Mouse (Mus musculus) myocyte (in vitro differentiated cells): ENCODE measurements around the gene 4930524B15Rik. TPM values are rescaled to one million over a fixed set of nuclear protein-coding genes. Genes with fewer than 3 reads are reported as not detected.

ENCODE experiments used
- H3K27me3 ChIP-seq: one replicate; pipeline ENCODE4 v1.6.1; 2011; ENCODE audit not compliant: control insufficient read depth, insufficient read depth, insufficient read length
- H3K36me3 ChIP-seq: one replicate; pipeline ENCODE4 v1.6.1; 2011; ENCODE audit not compliant: control insufficient read depth, insufficient read depth
- H3K4me2 ChIP-seq: one replicate; pipeline ENCODE4 v1.6.1; 2011; ENCODE audit warnings: low read depth, control low read depth
- H3K4me3 ChIP-seq: one replicate; pipeline ENCODE4 v1.5.1; 2011; ENCODE audit warnings: mild to moderate bottlenecking, control low read depth, moderate library complexity
- H3K79me2 ChIP-seq: one replicate; pipeline ENCODE4 v1.6.1; 2011; ENCODE audit not compliant: control insufficient read depth, insufficient read depth
- H3ac ChIP-seq: one replicate; pipeline ENCODE4 v1.6.1; 2011; ENCODE audit not compliant: control insufficient read depth, insufficient read length
- CEBPB ChIP-seq: IDR thresholded peaks from 2 replicates; pipeline ENCODE4 v1.6.1; 2011; ENCODE audit warnings: mild to moderate bottlenecking, moderate library complexity; ENCODE audit not compliant: poor library complexity, insufficient read depth, severe bottlenecking
- E2F4 ChIP-seq: IDR thresholded peaks from one replicate; pipeline ENCODE4 v1.6.1; 2011; ENCODE audit warnings: mild to moderate bottlenecking, control low read depth, moderate library complexity; ENCODE audit not compliant: insufficient read depth
- MAX ChIP-seq: IDR thresholded peaks from one replicate; pipeline ENCODE4 v1.6.1; 2011; ENCODE audit warnings: low read depth, mild to moderate bottlenecking, control low read depth
- MYOD1 ChIP-seq, 3 experiments: IDR thresholded peaks; one replicate each; pipeline ENCODE4 v1.6.1; 2011; ENCODE audit warnings: control low read depth in 2 of 3, low read depth in 2 of 3, mild to moderate bottlenecking in 2 of 3, moderate library complexity in 1 of 3; ENCODE audit not compliant: insufficient read length in 2 of 3, control insufficient read depth in 1 of 3
- MYOG ChIP-seq, 3 experiments: IDR thresholded peaks; one replicate each; pipeline ENCODE4 v1.6.1; 2011; ENCODE audit warnings: control low read depth in 2 of 3, low read depth in 2 of 3, mild to moderate bottlenecking in 2 of 3; ENCODE audit not compliant: insufficient read length in 2 of 3, control insufficient read depth in 1 of 3, insufficient read depth in 1 of 3
- POLR2A ChIP-seq: IDR thresholded peaks from one replicate; pipeline ENCODE4 v1.6.1; 2011; ENCODE audit warnings: low read depth, mild to moderate bottlenecking, control low read depth, moderate library complexity; ENCODE audit not compliant: insufficient read length
- POLR2AphosphoS2 ChIP-seq: IDR thresholded peaks from one replicate; pipeline ENCODE4 v1.6.1; 2011; ENCODE audit warnings: low read depth, control low read depth; ENCODE audit not compliant: insufficient read length
- REST ChIP-seq: IDR thresholded peaks from one replicate; pipeline ENCODE4 v1.6.1; 2011; ENCODE audit warnings: mild to moderate bottlenecking, control low read depth, moderate library complexity; ENCODE audit not compliant: insufficient read depth, insufficient read length
- SRF ChIP-seq: IDR thresholded peaks from one replicate; pipeline ENCODE4 v1.6.1; 2011; ENCODE audit warnings: low read depth; ENCODE audit not compliant: control insufficient read depth, insufficient read length
- TCF12 ChIP-seq: IDR thresholded peaks from one replicate; pipeline ENCODE4 v1.6.1; 2011; ENCODE audit warnings: mild to moderate bottlenecking, control low read depth; ENCODE audit not compliant: poor library complexity, insufficient read depth, severe bottlenecking
- TCF3 ChIP-seq: IDR thresholded peaks from one replicate; pipeline ENCODE4 v1.6.1; 2011; ENCODE audit warnings: low read depth, control low read depth; ENCODE audit not compliant: insufficient read length
- USF1 ChIP-seq: IDR thresholded peaks from one replicate; pipeline ENCODE4 v1.6.1; 2011; ENCODE audit warnings: low read depth, mild to moderate bottlenecking, control low read depth, moderate library complexity
- polyA plus RNA-seq: library from polyadenylated mRNA; unstranded; fragments of >200 nt; fragmentation: generic; extraction: Trizol; gene quantifications from one replicate; pipeline ENCODE4 v1.2.1, GENCODE M21; 2012; ENCODE audit warnings: missing spikeins

Gene 4930524B15Rik
- polyA plus RNA-seq, 1 experiment = not detected

DNA sequence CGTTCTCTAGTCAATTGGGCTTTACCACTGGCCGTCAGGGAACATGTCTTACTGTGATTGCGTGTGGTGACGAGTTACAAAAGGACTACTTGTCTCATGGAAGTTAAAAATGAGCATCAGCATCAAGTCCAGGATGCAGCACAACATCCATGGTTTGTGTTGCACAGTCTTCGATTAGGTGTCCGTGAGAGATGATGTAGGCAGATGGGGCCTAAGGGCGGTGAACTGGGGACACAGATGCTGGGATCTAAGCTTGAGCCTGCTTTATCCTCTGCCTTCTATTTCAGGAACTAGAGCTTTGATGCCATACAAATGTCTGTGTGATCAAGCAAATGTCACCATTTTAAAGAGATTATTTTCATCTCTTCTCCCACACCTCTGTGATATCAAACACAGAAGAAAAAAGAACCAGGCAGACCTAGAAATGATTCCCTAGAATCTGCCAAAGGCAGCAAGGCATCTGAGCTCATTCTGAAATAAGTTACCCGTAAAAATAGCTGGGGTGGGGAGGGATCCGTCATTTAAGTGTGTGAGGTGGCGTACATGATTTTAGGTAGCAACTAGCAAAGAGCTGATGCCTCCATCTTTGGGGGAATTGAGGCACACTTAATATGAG, 28.4 kb upstream of the 4930524B15Rik start:
- H3K4me3 ChIP-seq = no peak overlapping the region
- H3K4me2 ChIP-seq = no peak overlapping the region
- peaks cover 18% of the 10 kb centered on the region for H3K36me3 ChIP-seq
- no peaks in the 10 kb centered on the region for H3K79me2 ChIP-seq
- H3K27me3 ChIP-seq = no peaks in the 10 kb centered on the region
- TF ChIP-seq USF1 = no peak
- TF ChIP-seq MAX = no peak
- no peak for TF ChIP-seq E2F4
- no peak for TF ChIP-seq TCF3
- TF ChIP-seq REST = no peak
- no peak for TF ChIP-seq MYOG (IDR thresholded peaks at IDR 0.05; ENCODE audit: control insufficient read depth in 1 of 3, insufficient read depth in 1 of 3, insufficient read length in 2 of 3, low read depth in 2 of 3)
- TF ChIP-seq POLR2A = no peak
- TF ChIP-seq TCF12 = no peak
- TF ChIP-seq POLR2AphosphoS2 = no peak
- no peak for TF ChIP-seq CEBPB
- TF ChIP-seq MYOD1 (IDR thresholded peaks at IDR 0.05; ENCODE audit: control insufficient read depth in 1 of 3, insufficient read length in 2 of 3, low read depth in 2 of 3) = no peak
- no peak for TF ChIP-seq SRF
- no peak overlapping the region for H3ac ChIP-seq

GRCm38 (mm10) chr11:31940898-31941639, 24.3 kb upstream of the 4930524B15Rik start:
- H3K4me3 ChIP-seq = no peak overlapping the region
- H3K4me2 ChIP-seq = no peak overlapping the region
- H3ac ChIP-seq = no peak overlapping the region
- H3K27me3 ChIP-seq = peaks cover 6% of the 10 kb centered on the region
- H3K79me2 ChIP-seq = no peaks in the 10 kb centered on the region
- no peak for TF ChIP-seq POLR2A
- no peak for TF ChIP-seq TCF12
- no peak for TF ChIP-seq E2F4
- no peak for TF ChIP-seq USF1
- TF ChIP-seq CEBPB = no peak
- TF ChIP-seq REST = no peak
- no peak for TF ChIP-seq TCF3
- no peaks in the 10 kb centered on the region for H3K36me3 ChIP-seq

DNA sequence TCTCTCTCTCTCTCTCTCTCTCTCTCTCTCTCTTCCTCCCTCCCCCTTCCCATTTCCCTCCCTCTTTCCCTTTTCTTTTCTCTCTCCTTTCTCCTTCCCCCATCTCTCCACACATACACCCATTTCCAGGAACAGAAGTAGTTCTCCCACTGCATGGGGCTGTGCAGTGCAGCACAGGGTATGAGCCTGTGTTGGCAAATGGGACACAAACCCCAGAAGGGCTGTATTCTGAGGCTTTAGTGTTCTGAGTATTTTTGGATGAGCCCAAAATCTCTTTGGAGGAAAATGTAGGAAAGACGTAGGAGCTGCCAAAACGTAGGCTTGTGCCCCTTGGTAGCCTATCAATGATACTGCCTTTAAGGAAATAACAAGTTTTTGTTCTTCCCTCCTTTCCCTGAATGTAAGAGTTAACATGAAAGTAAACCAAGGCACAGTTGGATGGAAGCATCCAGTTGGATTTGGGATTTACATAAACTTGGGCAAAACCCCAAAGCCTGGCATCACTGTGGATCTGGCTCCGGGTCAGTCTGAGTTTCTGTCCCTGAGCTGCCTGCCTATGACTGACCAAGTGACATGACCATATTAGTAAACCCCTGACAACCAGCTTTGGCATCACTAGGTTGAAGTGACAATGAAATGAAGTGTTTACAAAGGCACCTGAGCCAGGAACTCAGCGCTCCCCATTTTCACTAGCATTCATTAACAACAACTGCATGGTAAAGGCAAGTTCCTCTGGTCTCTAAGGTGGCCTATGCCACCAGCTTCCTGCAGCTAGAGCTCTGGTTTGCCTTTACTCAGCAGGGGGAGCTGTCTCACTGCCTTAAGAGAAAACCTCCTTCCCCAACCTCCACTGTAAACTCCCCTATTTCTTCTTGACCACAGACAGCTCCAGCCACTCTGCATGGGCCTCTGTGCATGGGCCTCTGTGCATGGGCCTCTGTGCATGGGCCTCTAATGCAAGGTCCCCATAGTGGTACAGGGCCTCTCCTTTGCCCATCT, 23.5 kb upstream of the 4930524B15Rik start:
- H3K4me3 ChIP-seq = no peak overlapping the region
- TF ChIP-seq TCF12 (no peak), SRF (no peak), MAX (no peak), USF1 (no peak)
- H3K79me2 ChIP-seq = no peaks in the 10 kb centered on the region
- no peaks in the 10 kb centered on the region for H3K36me3 ChIP-seq
- no peak overlapping the region for H3K4me2 ChIP-seq
- H3K27me3 ChIP-seq = peaks cover 6% of the 10 kb centered on the region
- H3ac ChIP-seq = no peak overlapping the region

DNA sequence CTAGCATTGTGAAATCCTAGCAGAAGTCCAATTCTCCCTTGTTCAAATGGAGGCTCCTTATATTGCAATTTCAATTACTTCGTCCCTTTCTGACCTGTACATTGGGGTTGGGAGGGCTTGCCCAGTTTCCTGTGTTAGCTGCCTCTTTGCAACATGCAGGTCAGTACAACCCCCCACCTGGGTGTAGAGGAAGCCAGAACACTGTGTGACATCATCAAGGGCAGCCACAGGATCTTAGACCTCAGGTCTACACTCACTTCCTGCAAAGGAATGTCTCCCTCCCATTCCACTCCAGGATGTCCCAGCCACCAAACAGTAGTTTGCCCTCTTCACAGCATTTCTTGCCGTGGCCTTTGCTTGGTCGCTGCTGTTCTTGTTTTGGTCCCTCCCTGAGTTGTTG, 19.9 kb upstream of the 4930524B15Rik start:
- peaks cover 6% of the 10 kb centered on the region for H3K27me3 ChIP-seq

More for the DNA sequence above, 19.9 kb upstream of the 4930524B15Rik start:
- TF ChIP-seq USF1 (no peak), E2F4 (no peak), REST (no peak), TCF12 (no peak), MYOD1 (IDR thresholded peaks at IDR 0.05; ENCODE audit: control insufficient read depth in 1 of 3, insufficient read length in 2 of 3, low read depth in 2 of 3) (no peak), MAX (no peak), MYOG (IDR thresholded peaks at IDR 0.05; ENCODE audit: control insufficient read depth in 1 of 3, insufficient read depth in 1 of 3, insufficient read length in 2 of 3, low read depth in 2 of 3) (no peak), POLR2A (no peak), SRF (no peak), TCF3 (no peak)
- Histone ChIP-seq H3K4me3 (no peak overlapping the region), H3K4me2 (no peak overlapping the region), H3ac (no peak overlapping the region), H3K79me2 (no peaks in the 10 kb centered on the region), H3K36me3 (no peaks in the 10 kb centered on the region)
